ENCODE assay signal across 19 mouse cellular contexts in the genomic region with DNA sequence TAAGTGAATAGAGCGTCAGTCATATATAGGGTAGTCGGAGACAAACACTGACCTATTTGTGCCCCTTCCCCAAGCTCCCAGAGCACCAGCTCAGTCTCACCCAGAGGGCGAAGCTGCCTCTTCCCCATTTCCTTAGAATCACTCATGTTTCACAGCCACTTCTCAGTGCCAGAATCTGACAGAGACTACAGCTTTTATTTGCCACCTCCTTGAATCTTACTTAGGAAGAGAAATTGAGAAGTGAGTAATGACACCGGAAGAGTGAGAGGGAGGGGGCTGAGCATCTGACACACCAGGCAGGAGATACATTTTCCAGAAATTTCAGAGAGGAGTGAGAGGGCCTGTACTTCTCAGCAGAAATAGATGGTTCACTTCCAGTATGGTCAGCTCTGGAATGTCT. TPM values are rescaled to one million over a fixed set of nuclear protein-coding genes. Genes with fewer than 3 reads are reported as not detected.
DNase-seq lines count a peak whose midpoint lies in the region; ATAC-seq lines count a peak whose summit lies in the region.
"Had no signal": no experiment of that assay in that cellular context is flagged by ENCODE, and none has a peak within 500 bp of the region (broad histone marks: within the 10 kb centered on the region; RNA-seq: fewer than 3 reads in every experiment).

A gene (minus strand): TSS at position 224 of the 400 bp plus-strand sequence.

- peak; percentile 7 for DNase-seq in right cerebral cortex, adult 18-20 months
- DNase-seq in right cerebral cortex, postnatal 25 days, result no peak
- peak; percentile 3 for DNase-seq in skeletal muscle tissue, adult 2 months (ENCODE audit: low read depth, low spot score)
- no peak for DNase-seq in thymus, postnatal 25 days
- no peak for DNase-seq in embryo, embryonic 10.5 days (ENCODE audit: low spot score)
- DNase-seq: adrenal gland, postnatal 25 days; cerebellum, adult 11 months; cerebellum, adult 9-10 months; cerebellum, postnatal 36 days; embryo, embryonic 11 days; gastrocnemius, postnatal 10 days; heart, postnatal 10 days; heart, postnatal 4 days had no signal

- peak; percentile 57; the same call in 1 of the 2 replicates for ATAC-seq in megakaryocyte, adult 5-6 weeks (ENCODE audit: poor library complexity, severe bottlenecking)
- ATAC-seq: activated CD4-positive, CD25-positive, alpha-beta regulatory T cell, adult 4 months; forebrain, embryonic 14.5 days; hindbrain, postnatal 0 days; Patski had no signal

RNA-seq across cellular contexts. Expression of the gene that starts here (rescaled TPM):
- 87.1 and 93.3 TPM in 2 replicates for total RNA-seq in megakaryocyte, adult 5-6 weeks (2015)
- total RNA-seq in megakaryocyte, adult 5-6 weeks (2017), result 80.2 and 95.6 TPM in 2 replicates
- total RNA-seq: adrenal gland, postnatal 25 days; CH12.LX; gastrocnemius, postnatal 10 days; heart, postnatal 10 days; heart, postnatal 4 days; hindbrain, postnatal 0 days had no signal

Comparison
In these comparisons a context has a peak if more than half of its experiments do, and no peak if none do; other contexts are left out.
1. DNase-seq: peak in right cerebral cortex, adult 18-20 months (single experiment) and skeletal muscle tissue, adult 2 months (single experiment); none in right cerebral cortex, postnatal 25 days (single experiment), thymus, postnatal 25 days (single experiment) and embryo, embryonic 10.5 days (single experiment).